Mouse (Mus musculus): ENCODE results near the gene Atp6ap1. TPM values are rescaled to one million over a fixed set of nuclear protein-coding genes. Genes with fewer than 3 reads are reported as not detected.

The Atp6ap1 gene
- total and polyA plus RNA-seq, 2 experiments from 2014 or later, result 308 to 317 TPM

- DNase-seq (ENCODE audit: low spot score) (peak; percentile 87), ATAC-seq (peak; percentile 86)
- H3K4me3 ChIP-seq (ENCODE audit: low read length), result peak within 1 kb of the TSS; percentile 54
- H3K4me2 ChIP-seq (ENCODE audit: low read depth, low read length), result peak within 1 kb of the TSS; percentile 65
- 16% methylated on average over 40 of the region's 41 CpGs for WGBS
- peak within 1 kb of the TSS; percentile 65 for H3K9ac ChIP-seq (replicated peaks; ENCODE audit: low read length)
- no peaks in the 10 kb centered on the region for H3K27me3 ChIP-seq (ENCODE audit: insufficient read depth, low read length)
- H3K9me3 ChIP-seq (ENCODE audit: low read length), result no peaks in the 10 kb centered on the region
- peaks cover 12% of the 10 kb centered on the region; the same call in 1 of the 2 replicates for H3K36me3 ChIP-seq (ENCODE audit: insufficient read depth, low read length)
- TF ChIP-seq CTCF (IDR thresholded peaks at IDR 0.05; ENCODE audit: low read depth), result no peak
- peak within 1 kb of the TSS; percentile 92 for H3K27ac ChIP-seq
- H3K4me1 ChIP-seq (ENCODE audit: insufficient read depth, low read length), result no peaks in the 10 kb centered on the region
These were observed 8.2 kb downstream of the Atp6ap1 start, which contains the start of gene Gdi1 for GRCm38 (mm10) chrX:74304867-74305700. TSS of gene Gdi1 (plus strand) at chrX:74304998.

GRCm38 (mm10) chrX:74312540-74313464 lies 15.9 kb downstream of the Atp6ap1 start, which contains the start of gene Fam50a:
TSS of gene Fam50a (plus strand) at chrX:74313033.
- ATAC-seq, result peak; percentile 97
- H3K4me3 ChIP-seq (ENCODE audit: low read length), result peak within 1 kb of the TSS; percentile 50
- DNase-seq (ENCODE audit: low spot score), result peak; percentile 94
- H3K9ac ChIP-seq (replicated peaks; ENCODE audit: low read length), result peak within 1 kb of the TSS; percentile 67
- peaks cover 9% of the 10 kb centered on the region; the same call in 1 of the 2 replicates for H3K36me3 ChIP-seq (ENCODE audit: insufficient read depth, low read length)
- WGBS, result 29% methylated on average over 59 of the region's 59 CpGs
- H3K9me3 ChIP-seq (ENCODE audit: low read length), result no peaks in the 10 kb centered on the region
- no peak for TF ChIP-seq CTCF (IDR thresholded peaks at IDR 0.05; ENCODE audit: low read depth)
- no peaks in the 10 kb centered on the region for H3K27me3 ChIP-seq (ENCODE audit: insufficient read depth, low read length)
- peak within 1 kb of the TSS; percentile 84 for H3K27ac ChIP-seq
- no peaks in the 10 kb centered on the region for H3K4me1 ChIP-seq (ENCODE audit: insufficient read depth, low read length)
- H3K4me2 ChIP-seq (ENCODE audit: low read depth, low read length), result peak within 1 kb of the TSS; percentile 67

- no peaks in the 10 kb centered on the region for H3K9me3 ChIP-seq (ENCODE audit: low read length)
- H3K27ac ChIP-seq, result peak within 1 kb of the TSS; percentile 86
- peak within 1 kb of the TSS; percentile 64 for H3K4me2 ChIP-seq (ENCODE audit: low read depth, low read length)
- ATAC-seq (peak; percentile 94), DNase-seq (ENCODE audit: low spot score) (peak; percentile 76)
- no peak for TF ChIP-seq CTCF (IDR thresholded peaks at IDR 0.05; ENCODE audit: low read depth)
- WGBS, result 35% methylated on average over 29 of the region's 30 CpGs
- peaks cover 10% of the 10 kb centered on the region; the same call in 1 of the 2 replicates for H3K4me1 ChIP-seq (ENCODE audit: insufficient read depth, low read length)
- no peaks in the 10 kb centered on the region for H3K36me3 ChIP-seq (ENCODE audit: insufficient read depth, low read length)
- H3K4me3 ChIP-seq (ENCODE audit: low read length), result peak within 1 kb of the TSS; percentile 43
- H3K27me3 ChIP-seq (ENCODE audit: insufficient read depth, low read length), result no peaks in the 10 kb centered on the region
- H3K9ac ChIP-seq (replicated peaks; ENCODE audit: low read length), result peak within 1 kb of the TSS; percentile 51
These were observed 31.8 kb downstream of the Atp6ap1 start, which contains the start of gene Plxna3 for GRCm38 (mm10) chrX:74328725-74329161. TSS of gene Plxna3 (plus strand) at chrX:74329066.

- peak; percentile 75; the same call in 1 of the 2 replicates for ATAC-seq
- peak; percentile 13 for DNase-seq (ENCODE audit: low spot score)
- Histone ChIP-seq H3K4me2 (ENCODE audit: low read depth, low read length) (peak overlapping the region; percentile 64), H3K9me3 (ENCODE audit: low read length) (no peaks in the 10 kb centered on the region), H3K27me3 (ENCODE audit: insufficient read depth, low read length) (no peaks in the 10 kb centered on the region), H3K36me3 (ENCODE audit: insufficient read depth, low read length) (no peaks in the 10 kb centered on the region), H3K9ac (replicated peaks; ENCODE audit: low read length) (peak overlapping the region; percentile 51), H3K27ac (peak overlapping the region; percentile 86), H3K4me1 (ENCODE audit: insufficient read depth, low read length) (peaks cover 10% of the 10 kb centered on the region; the same call in 1 of the 2 replicates), H3K4me3 (ENCODE audit: low read length) (peak overlapping the region; percentile 43)
- WGBS, result 33% methylated on average over 10 of the region's 10 CpGs
- no peak for TF ChIP-seq CTCF (IDR thresholded peaks at IDR 0.05; ENCODE audit: low read depth)
These were observed 32.3 kb downstream of the Atp6ap1 start for GRCm38 (mm10) chrX:74329215-74329671.

GRCm38 (mm10) chrX:74330166-74330930 lies 33.5 kb downstream of the Atp6ap1 start:
- no peak for ATAC-seq
- Histone ChIP-seq H3K9me3 (ENCODE audit: low read length) (no peaks in the 10 kb centered on the region), H3K4me3 (ENCODE audit: low read length) (peak overlapping the region; percentile 43), H3K4me2 (ENCODE audit: low read depth, low read length) (peak overlapping the region; percentile 64), H3K27ac (peak overlapping the region; percentile 86; the same call in 1 of the 2 replicates), H3K4me1 (ENCODE audit: insufficient read depth, low read length) (peaks cover 10% of the 10 kb centered on the region; the same call in 1 of the 2 replicates), H3K27me3 (ENCODE audit: insufficient read depth, low read length) (no peaks in the 10 kb centered on the region), H3K36me3 (ENCODE audit: insufficient read depth, low read length) (no peaks in the 10 kb centered on the region), H3K9ac (replicated peaks; ENCODE audit: low read length) (peak overlapping the region; percentile 51)
- no peak for TF ChIP-seq CTCF (IDR thresholded peaks at IDR 0.05; ENCODE audit: low read depth)
- peak; percentile 13 for DNase-seq (ENCODE audit: low spot score)
- WGBS, result 24% methylated on average over 2 of the region's 2 CpGs
